Mouse (Mus musculus): ENCODE measurements around the gene Dgkh. TPM values are rescaled to one million over a fixed set of nuclear protein-coding genes. Genes with fewer than 3 reads are reported as not detected.
"Not testable (repeated sequence)": the region's sequence is repeated elsewhere in the genome, so short reads cannot be mapped to it uniquely, and the experiment has no call there.

Dgkh gene
- total and polyA plus RNA-seq, 2 experiments from 2014 or later, result 2.7 to 16.2 TPM

DNA sequence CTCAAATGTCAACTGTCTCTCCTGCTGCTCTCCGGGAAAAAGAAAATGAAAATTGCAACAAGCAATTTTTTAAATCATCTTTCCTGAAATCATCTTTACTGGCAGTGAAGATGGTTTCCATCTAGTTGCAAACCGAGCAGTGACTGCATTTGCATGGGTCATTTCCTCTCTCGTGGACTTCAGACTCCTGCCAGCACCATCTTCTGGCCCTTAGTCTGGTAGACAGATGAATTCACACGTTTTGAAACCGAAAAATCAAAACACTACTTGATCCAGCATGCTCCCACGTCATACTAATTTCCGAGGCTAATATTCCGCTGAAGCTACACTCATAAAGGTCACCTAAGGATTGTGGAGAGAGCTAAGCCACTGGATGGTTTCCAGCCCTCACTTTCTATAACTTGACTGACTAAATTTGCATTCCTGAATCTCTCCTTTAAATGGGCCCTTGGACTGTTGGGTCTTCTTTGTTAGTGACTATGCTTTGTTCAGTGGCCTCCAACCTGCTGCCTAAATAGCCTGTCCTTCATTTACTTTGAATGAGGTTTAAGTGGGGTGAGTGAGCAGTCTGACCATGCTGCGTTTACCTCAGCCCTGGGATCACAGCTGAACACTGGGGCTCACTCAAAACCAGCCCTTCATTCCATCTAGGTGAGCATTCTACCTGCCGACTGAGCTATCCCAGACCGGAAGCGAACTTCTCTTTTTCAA is 945 bp upstream of the Dgkh start:
- no peak for TF ChIP-seq CTCF (IDR thresholded peaks at IDR 0.05; ENCODE audit: low read depth)
- peak overlapping the region; percentile 88 for H3K9ac ChIP-seq
- H3K4me3 ChIP-seq (ENCODE audit: low read depth, low read length), result peak overlapping the region; percentile 62
- H3K9me3 ChIP-seq (ENCODE audit: low read length), result no peaks in the 10 kb centered on the region
- WGBS, result 16% methylated on average over 12 of the region's 12 CpGs
- peak overlapping the region; percentile 86 for H3K27ac ChIP-seq (ENCODE audit: low read depth, low read length)
- H3K4me2 ChIP-seq (ENCODE audit: low read depth), result peak overlapping the region; percentile 89
- no peaks in the 10 kb centered on the region for H3K36me3 ChIP-seq (ENCODE audit: insufficient read depth)
- no peak for ATAC-seq
- no peaks in the 10 kb centered on the region for H3K27me3 ChIP-seq (ENCODE audit: insufficient read depth, low read length)
- H3K4me1 ChIP-seq (ENCODE audit: insufficient read depth), result peaks cover 16% of the 10 kb centered on the region
- DNase-seq, result no peak

DNA sequence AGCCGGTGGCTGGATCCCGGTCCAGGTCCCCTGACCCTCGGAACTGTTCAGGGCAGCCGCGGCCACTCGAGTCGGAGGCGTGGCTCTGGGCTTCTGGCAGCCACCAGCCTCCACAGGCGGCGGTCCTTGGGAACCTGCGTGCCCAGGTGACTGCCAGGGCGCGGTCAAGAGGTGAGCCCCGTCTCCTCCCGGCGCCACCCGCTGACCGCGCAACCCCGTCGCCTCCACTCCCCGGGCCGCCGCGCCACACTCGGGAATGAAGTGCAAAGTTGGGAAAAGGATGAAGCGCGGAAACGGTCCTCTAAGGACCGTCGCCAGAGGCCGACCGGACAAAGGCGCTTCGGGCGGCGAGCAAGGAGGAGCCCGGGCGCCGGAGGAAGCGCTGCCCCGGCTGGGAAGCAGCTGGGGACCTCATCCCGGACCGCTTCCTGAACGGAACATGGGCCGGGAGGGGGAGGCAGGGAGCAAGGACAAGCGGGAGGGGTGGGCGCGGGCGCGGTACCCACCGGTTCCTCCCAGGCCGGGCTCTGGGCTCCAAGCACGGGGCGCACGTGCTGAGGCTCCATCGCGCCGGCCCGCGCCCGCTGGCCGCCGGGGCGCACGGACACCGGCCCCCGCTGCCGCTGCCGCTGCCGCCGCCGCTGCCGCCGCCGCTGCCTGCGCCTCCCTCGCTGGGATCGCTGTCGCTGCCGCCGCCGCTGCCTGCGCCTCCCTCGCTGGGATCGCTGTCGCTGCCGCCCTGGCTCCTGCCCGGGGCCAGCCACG is 542 bp downstream of the Dgkh start:
- H3K9ac ChIP-seq, result peak overlapping the region; percentile 88
- peak; percentile 51 for DNase-seq
- H3K9me3 ChIP-seq (ENCODE audit: low read length), result no peaks in the 10 kb centered on the region
- peak overlapping the region; percentile 89 for H3K4me2 ChIP-seq (ENCODE audit: low read depth)
- H3K27me3 ChIP-seq (ENCODE audit: insufficient read depth, low read length), result no peaks in the 10 kb centered on the region
- WGBS, result 1% methylated on average over 54 of the region's 90 CpGs
- TF ChIP-seq CTCF (IDR thresholded peaks at IDR 0.05; ENCODE audit: low read depth), result peak; percentile 29
- peak overlapping the region; percentile 62 for H3K4me3 ChIP-seq (ENCODE audit: low read depth, low read length)
- H3K36me3 ChIP-seq (ENCODE audit: insufficient read depth), result no peaks in the 10 kb centered on the region
- H3K27ac ChIP-seq (ENCODE audit: low read depth, low read length), result peak overlapping the region; percentile 86
- H3K4me1 ChIP-seq (ENCODE audit: insufficient read depth), result peaks cover 16% of the 10 kb centered on the region
- ATAC-seq, result peak; percentile 67

DNA sequence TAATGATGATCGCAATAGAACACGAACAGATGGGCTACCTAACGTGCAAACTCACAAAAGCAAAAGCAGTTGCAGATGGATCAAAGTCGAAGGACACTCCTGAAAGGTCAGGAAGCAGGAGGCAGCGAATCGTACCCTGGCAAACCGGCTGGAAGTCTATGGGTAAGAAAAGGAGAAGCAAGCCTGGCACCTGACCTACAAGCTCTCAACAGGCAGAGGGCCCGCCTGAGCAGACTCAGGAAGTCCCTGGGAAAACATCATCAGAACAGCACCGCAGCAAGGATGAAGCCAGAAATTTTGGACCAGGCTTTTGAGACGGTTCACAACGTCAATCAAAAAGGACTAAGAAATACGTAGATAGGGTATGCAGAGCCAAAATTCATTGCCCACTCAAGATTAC is 1.3 kb downstream of the Dgkh start:
- 5% methylated on average over 12 of the region's 12 CpGs for WGBS
- Histone ChIP-seq H3K27ac (ENCODE audit: low read depth, low read length) (no peak overlapping the region), H3K4me2 (ENCODE audit: low read depth) (peak overlapping the region; percentile 89), H3K36me3 (ENCODE audit: insufficient read depth) (no peaks in the 10 kb centered on the region), H3K4me3 (ENCODE audit: low read depth, low read length) (peak overlapping the region; percentile 62), H3K9me3 (ENCODE audit: low read length) (no peaks in the 10 kb centered on the region), H3K27me3 (ENCODE audit: insufficient read depth, low read length) (no peaks in the 10 kb centered on the region), H3K4me1 (ENCODE audit: insufficient read depth) (peaks cover 16% of the 10 kb centered on the region), H3K9ac (peak overlapping the region; percentile 88; the same call in 1 of the 2 replicates)
- peak; percentile 47 for DNase-seq
- peak; percentile 39; the same call in 1 of the 2 replicates for TF ChIP-seq CTCF (IDR thresholded peaks at IDR 0.05; ENCODE audit: low read depth)
- ATAC-seq, result no peak

DNA sequence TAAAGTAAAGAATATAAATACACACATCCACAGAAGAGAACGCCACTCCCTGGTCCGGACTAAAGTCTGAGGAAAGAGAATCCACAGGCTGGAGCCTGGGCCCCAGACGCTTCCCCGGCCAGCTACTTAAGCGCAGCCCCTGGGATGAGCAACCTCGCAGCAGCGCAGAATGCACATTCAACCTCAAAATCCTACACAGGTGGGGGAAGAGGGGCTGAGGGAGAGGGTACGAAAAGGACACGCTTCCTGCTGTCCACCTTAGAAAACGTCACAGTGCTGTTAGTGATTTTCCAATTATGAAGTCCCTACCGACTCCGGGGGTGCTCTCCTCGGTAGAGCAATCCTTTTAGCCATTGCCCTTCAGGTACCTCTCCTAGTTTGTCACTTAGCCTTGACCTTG is 6.6 kb downstream of the Dgkh start:
- Histone ChIP-seq H3K4me1 (ENCODE audit: insufficient read depth) (peaks cover 18% of the 10 kb centered on the region), H3K27me3 (ENCODE audit: insufficient read depth, low read length) (no peaks in the 10 kb centered on the region), H3K27ac (ENCODE audit: low read depth, low read length) (no peak overlapping the region), H3K4me3 (ENCODE audit: low read depth, low read length) (peak overlapping the region; percentile 47), H3K36me3 (ENCODE audit: insufficient read depth) (no peaks in the 10 kb centered on the region), H3K9ac (no peak overlapping the region), H3K4me2 (ENCODE audit: low read depth) (peak overlapping the region; percentile 95), H3K9me3 (ENCODE audit: low read length) (no peaks in the 10 kb centered on the region)
- ATAC-seq, result no peak
- no peak for DNase-seq
- WGBS, result 34% methylated on average over 13 of the region's 13 CpGs
- no peak for TF ChIP-seq CTCF (IDR thresholded peaks at IDR 0.05; ENCODE audit: low read depth)

GRCm38 (mm10) chr14:78725307-78725956 is 7.1 kb downstream of the Dgkh start:
- peak overlapping the region; percentile 95 for H3K4me2 ChIP-seq (ENCODE audit: low read depth)
- TF ChIP-seq CTCF (IDR thresholded peaks at IDR 0.05; ENCODE audit: low read depth), result no peak
- WGBS, result 8% methylated on average over 26 of the region's 26 CpGs
- peak overlapping the region; percentile 55 for H3K9ac ChIP-seq
- H3K36me3 ChIP-seq (ENCODE audit: insufficient read depth), result no peaks in the 10 kb centered on the region
- peak; percentile 42 for ATAC-seq
- no peak for DNase-seq
- peak overlapping the region; percentile 47 for H3K4me3 ChIP-seq (ENCODE audit: low read depth, low read length)
- H3K9me3 ChIP-seq (ENCODE audit: low read length), result no peaks in the 10 kb centered on the region
- H3K4me1 ChIP-seq (ENCODE audit: insufficient read depth), result peaks cover 17% of the 10 kb centered on the region
- no peaks in the 10 kb centered on the region for H3K27me3 ChIP-seq (ENCODE audit: insufficient read depth, low read length)
- no peak overlapping the region for H3K27ac ChIP-seq (ENCODE audit: low read depth, low read length)

GRCm38 (mm10) chr14:78724414-78725306 is 7.9 kb downstream of the Dgkh start:
- no peaks in the 10 kb centered on the region for H3K36me3 ChIP-seq (ENCODE audit: insufficient read depth)
- no peaks in the 10 kb centered on the region for H3K9me3 ChIP-seq (ENCODE audit: low read length)
- H3K4me1 ChIP-seq (ENCODE audit: insufficient read depth), result peaks cover 11% of the 10 kb centered on the region; the same call in 1 of the 2 replicates
- H3K27ac ChIP-seq (ENCODE audit: low read depth, low read length), result no peak overlapping the region
- H3K9ac ChIP-seq, result peak overlapping the region; percentile 55
- DNase-seq (peak; percentile 32), ATAC-seq (peak; percentile 83)
- no peaks in the 10 kb centered on the region for H3K27me3 ChIP-seq (ENCODE audit: insufficient read depth, low read length)
- H3K4me2 ChIP-seq (ENCODE audit: low read depth), result peak overlapping the region; percentile 95
- peak; percentile 50 for TF ChIP-seq CTCF (IDR thresholded peaks at IDR 0.05; ENCODE audit: low read depth)
- peak overlapping the region; percentile 47 for H3K4me3 ChIP-seq (ENCODE audit: low read depth, low read length)
- WGBS, result 3% methylated on average over 52 of the region's 52 CpGs

GRCm38 (mm10) chr14:78723655-78724054 is 8.9 kb downstream of the Dgkh start:
- H3K36me3 ChIP-seq (ENCODE audit: insufficient read depth); H3K9ac ChIP-seq; H3K4me1 ChIP-seq (ENCODE audit: insufficient read depth); H3K9me3 ChIP-seq (ENCODE audit: low read length); H3K27ac ChIP-seq (ENCODE audit: low read depth, low read length); H3K27me3 ChIP-seq (ENCODE audit: insufficient read depth, low read length); H3K4me2 ChIP-seq (ENCODE audit: low read depth); ATAC-seq; DNase-seq; H3K4me3 ChIP-seq (ENCODE audit: low read depth, low read length): not testable (repeated sequence)
- WGBS, result 93% methylated on average over 4 of the region's 4 CpGs

All from forebrain, postnatal 0 days (tissue).